Mouse (Mus musculus): ENCODE measurements at regions not wholly inside any gene's neighbourhood (a gene's known extent, or its start where the extent isn't known, plus 50 kb on each side); places are given as distances from the start of the nearest gene placed in this dataset.

DNA sequence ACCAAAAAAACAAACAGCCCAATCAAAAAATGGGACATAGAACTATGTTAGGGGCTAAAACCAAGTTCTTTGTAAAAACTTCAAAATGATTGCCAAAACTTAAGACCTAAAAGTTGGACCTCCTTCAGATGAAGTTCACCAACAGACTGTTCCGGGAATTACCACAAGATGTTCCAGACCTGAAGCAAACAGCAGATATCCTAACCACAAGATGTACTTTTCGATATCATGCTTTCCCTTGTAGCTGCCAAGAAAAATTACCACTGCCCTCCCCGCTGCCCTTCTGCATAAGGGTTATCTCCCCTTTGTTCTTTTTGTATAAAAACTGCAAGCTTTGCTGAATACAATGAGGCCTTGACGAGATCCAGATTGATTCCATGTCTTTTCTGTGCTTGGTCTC is 214.0 kb upstream of the Ube2dnl1 start:
- no peaks in the 10 kb centered on the region for H3K9me3 ChIP-seq (ENCODE audit: low read length)
- whole genome bisulfite sequencing, result 72% methylated on average over 4 of the region's 4 CpGs
- H3K4me1 ChIP-seq (ENCODE audit: insufficient read depth, low read length), result no peaks in the 10 kb centered on the region
- no peak for TF ChIP-seq CTCF (IDR thresholded peaks at IDR 0.05; ENCODE audit: low read depth)
- DNase-seq (ENCODE audit: low spot score) (no peak), ATAC-seq (no peak)
- no peaks in the 10 kb centered on the region for H3K36me3 ChIP-seq (ENCODE audit: insufficient read depth, low read length)
- no peak overlapping the region for H3K27ac ChIP-seq
- no peak overlapping the region for H3K9ac ChIP-seq (replicated peaks; ENCODE audit: low read length)
- H3K27me3 ChIP-seq (ENCODE audit: insufficient read depth, low read length), result no peaks in the 10 kb centered on the region
- no peak overlapping the region for H3K4me2 ChIP-seq (ENCODE audit: low read depth, low read length)
- no peak overlapping the region for H3K4me3 ChIP-seq (ENCODE audit: low read length)

DNA sequence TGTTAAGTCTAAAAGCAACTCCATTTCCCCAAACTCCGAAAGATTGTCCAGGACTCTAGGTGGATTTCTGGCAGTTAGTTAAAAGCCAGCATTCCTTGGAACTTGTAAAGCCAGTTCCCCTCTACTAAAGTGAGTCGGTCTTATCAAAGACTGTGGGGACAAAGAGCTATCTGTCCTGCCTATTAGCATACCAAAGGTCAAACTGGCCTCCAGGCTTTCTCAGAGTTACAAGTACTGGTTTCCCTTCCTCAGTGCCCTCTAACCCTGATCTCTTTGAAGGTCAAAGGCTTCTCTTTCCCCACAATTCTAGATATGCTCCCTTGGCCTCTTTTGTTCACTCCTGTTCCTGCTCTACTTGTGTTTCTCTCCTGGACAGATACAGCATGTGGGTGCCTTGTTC is 210.3 kb upstream of the Ube2dnl1 start:
- no peak for TF ChIP-seq CTCF (IDR thresholded peaks at IDR 0.05; ENCODE audit: low read depth)
- WGBS, result 50% methylated on average over 2 of the region's 2 CpGs

DNA sequence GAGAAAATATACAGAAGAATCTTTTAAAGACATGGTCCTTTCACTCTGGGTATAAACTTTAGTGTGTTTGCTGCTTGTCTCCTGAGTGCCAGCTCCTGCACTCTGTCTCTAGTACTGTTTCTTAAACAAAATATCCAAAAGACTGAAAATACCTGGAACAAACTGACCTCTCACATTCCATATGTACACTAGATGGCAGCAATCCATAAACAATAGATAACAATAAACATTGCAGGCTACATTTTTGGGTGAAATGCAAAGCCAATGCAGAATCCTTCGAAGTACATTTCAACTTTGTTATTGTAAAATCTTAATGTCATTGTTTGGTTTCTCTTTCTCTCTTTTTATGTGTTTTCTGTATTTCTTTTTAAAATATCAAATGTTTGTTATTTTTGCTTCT is 176.6 kb upstream of the Ube2dnl1 start:
- Histone ChIP-seq H3K27ac (no peak overlapping the region), H3K36me3 (ENCODE audit: insufficient read depth, low read length) (no peaks in the 10 kb centered on the region), H3K4me3 (ENCODE audit: low read length) (no peak overlapping the region), H3K4me1 (ENCODE audit: insufficient read depth, low read length) (no peaks in the 10 kb centered on the region), H3K4me2 (ENCODE audit: low read depth, low read length) (no peak overlapping the region), H3K27me3 (ENCODE audit: insufficient read depth, low read length) (no peaks in the 10 kb centered on the region), H3K9ac (replicated peaks; ENCODE audit: low read length) (no peak overlapping the region), H3K9me3 (ENCODE audit: low read length) (no peaks in the 10 kb centered on the region)
- no peak for TF ChIP-seq CTCF (IDR thresholded peaks at IDR 0.05; ENCODE audit: low read depth)
- ATAC-seq (no peak), DNase-seq (ENCODE audit: low spot score) (peak; percentile 27)
- 69% methylated on average over 1 of the region's 1 CpGs for WGBS

More for the DNA sequence above, 210.3 kb upstream of the Ube2dnl1 start:
- ATAC-seq (no peak), DNase-seq (ENCODE audit: low spot score) (no peak)
- Histone ChIP-seq H3K4me2 (ENCODE audit: low read depth, low read length) (no peak overlapping the region), H3K4me3 (ENCODE audit: low read length) (no peak overlapping the region), H3K27me3 (ENCODE audit: insufficient read depth, low read length) (no peaks in the 10 kb centered on the region), H3K9me3 (ENCODE audit: low read length) (no peaks in the 10 kb centered on the region), H3K9ac (replicated peaks; ENCODE audit: low read length) (no peak overlapping the region), H3K27ac (no peak overlapping the region), H3K36me3 (ENCODE audit: insufficient read depth, low read length) (no peaks in the 10 kb centered on the region), H3K4me1 (ENCODE audit: insufficient read depth, low read length) (no peaks in the 10 kb centered on the region)

All from hindbrain, postnatal 0 days (tissue).